Mouse (Mus musculus): ENCODE data around the gene H13.

H13 gene

GRCm38 (mm10) chr2:152669256-152669638 is at the start of gene H13:
TSS of gene H13 (plus strand) at chr2:152669461.
- DNase-seq, result peak; percentile 91

GRCm38 (mm10) chr2:152620367-152621134 is 48.7 kb upstream of the H13 start:
- no peak for DNase-seq

DNA sequence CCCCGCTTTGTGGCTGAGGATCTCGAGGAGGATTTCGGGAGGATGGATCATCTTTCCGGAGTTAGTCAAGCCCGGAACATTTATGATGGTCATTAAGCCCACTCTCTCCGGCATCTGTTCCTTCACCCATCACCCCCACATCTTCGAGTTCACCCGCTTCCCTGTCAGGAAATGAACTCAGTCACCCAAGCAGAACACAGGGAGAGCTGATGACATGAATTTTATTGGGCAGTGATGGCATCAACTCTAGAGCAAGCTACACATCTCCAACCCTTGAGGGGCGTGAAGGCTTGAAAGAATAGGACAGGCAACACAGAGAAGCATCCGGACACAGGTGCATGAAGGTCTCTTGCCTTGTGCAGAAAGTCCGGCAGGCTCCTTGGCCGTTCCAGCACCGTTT is 47.1 kb upstream of the H13 start:
- no peak for DNase-seq

- DNase-seq, result no peak
These were observed 46.3 kb upstream of the H13 start, which contains the start of gene Defb25 for GRCm38 (mm10) chr2:152622953-152623352. TSS of gene Defb25 (minus strand) at chr2:152623053.

- no peak for DNase-seq
These were observed 44.7 kb upstream of the H13 start for GRCm38 (mm10) chr2:152624566-152624965.

GRCm38 (mm10) chr2:152625256-152625655 is 44.0 kb upstream of the H13 start:
- no peak for DNase-seq

GRCm38 (mm10) chr2:152626774-152627591 is 42.3 kb upstream of the H13 start, which contains the start of gene Rem1:
TSS of gene Rem1 (plus strand) at chr2:152626951.
- peak; percentile 50 for DNase-seq

- DNase-seq, result no peak
These were observed 41.2 kb upstream of the H13 start for GRCm38 (mm10) chr2:152628066-152628465.

DNA sequence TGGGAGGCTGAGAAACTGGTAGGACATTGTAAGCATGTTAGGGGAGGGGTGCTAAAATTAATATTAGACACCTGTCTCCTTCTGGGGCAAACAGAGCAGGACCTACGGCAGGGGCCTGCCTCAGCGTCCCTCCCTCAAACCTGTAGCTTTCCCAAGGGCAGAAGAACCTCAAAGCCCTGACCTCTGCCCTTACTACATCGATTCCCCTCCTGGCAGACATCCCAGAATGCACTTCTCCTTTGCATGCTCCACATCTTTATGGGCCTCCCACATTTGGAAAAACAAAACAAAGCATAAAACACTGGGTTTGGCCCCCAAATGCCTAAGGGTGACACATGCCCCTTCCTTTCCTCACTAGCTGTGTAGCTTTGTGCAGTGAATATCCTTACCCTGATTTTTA is 40.0 kb upstream of the H13 start:
- no peak for DNase-seq

DNA sequence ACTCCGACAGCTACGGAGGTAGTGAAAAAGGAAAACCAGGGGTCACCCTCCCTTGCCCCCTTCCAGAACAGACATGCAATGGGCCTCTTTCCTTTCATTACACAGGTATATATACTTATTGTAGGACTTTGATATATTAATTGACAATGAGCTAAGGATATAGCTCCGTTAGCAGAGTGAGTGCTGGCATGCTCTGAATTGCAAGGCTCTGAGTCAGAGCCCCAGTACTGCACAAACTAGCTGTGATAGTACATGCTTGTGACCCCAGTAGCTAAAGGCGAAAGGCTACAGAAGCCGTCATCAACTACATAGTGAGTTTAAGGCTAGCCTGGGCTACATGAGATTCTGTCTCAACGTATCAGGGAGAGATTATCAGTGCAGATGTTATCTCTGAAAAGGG is 39.4 kb upstream of the H13 start:
- no peak for DNase-seq

- no peak for DNase-seq
These were observed 35.9 kb upstream of the H13 start for GRCm38 (mm10) chr2:152633334-152633733.

DNA sequence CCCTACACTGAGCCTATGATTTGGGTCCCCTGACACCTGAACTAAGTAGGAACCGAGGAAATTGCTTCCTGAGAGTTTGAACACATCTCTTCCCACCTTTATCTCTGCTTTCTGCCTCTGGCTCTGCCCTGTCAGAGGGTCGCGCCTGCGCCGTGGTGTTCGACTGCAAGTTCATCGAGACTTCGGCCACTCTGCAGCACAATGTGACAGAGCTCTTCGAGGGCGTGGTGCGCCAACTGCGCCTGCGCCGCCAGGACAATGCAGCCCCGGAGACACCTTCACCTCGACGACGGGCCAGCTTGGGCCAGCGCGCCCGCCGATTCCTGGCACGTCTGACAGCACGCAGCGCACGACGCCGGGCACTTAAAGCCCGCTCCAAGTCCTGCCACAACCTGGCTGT is 35.0 kb upstream of the H13 start:
- no peak for DNase-seq

DNA sequence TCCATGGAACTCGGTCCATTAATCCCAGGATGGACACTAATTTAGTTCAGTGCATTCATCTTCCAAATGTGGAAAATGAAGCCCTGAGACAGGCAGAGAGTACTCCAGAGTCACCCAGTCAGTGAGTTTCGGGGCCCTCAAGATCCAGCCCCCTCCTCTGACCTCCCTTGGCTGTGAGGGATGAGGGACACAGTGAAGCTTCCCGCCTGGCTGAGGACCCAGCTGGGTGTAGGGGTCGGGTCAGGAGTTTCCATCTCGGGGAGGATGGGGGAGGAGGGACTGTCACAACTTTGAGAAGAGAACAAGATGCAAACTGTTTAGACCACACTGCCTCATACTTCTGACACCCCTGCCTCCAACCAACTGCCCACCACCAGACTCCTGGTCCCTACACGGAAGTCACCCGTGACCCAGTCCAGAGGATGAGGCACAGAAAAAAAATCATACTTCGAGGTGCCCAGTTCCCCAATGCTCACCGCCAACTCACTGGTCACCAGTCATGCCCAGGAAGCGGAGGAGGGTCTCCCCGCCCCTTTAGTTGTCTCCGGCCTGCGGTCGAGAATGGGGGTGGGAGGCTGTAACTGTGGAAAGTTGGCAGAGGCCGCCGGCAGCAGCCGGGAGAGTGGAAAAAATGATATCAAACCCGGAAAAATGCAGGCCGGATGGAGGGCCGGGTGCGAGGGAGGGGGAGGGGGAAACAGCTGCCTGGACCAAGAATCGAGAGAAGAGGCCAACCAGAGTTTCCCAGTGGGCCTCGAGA is 32.8 kb upstream of the H13 start:
- DNase-seq, result peak; percentile 81

GRCm38 (mm10) chr2:152637006-152637322 is 32.3 kb upstream of the H13 start:
- no peak for DNase-seq

- no peak for DNase-seq
These were observed 31.9 kb upstream of the H13 start for GRCm38 (mm10) chr2:152637381-152637780.

DNA sequence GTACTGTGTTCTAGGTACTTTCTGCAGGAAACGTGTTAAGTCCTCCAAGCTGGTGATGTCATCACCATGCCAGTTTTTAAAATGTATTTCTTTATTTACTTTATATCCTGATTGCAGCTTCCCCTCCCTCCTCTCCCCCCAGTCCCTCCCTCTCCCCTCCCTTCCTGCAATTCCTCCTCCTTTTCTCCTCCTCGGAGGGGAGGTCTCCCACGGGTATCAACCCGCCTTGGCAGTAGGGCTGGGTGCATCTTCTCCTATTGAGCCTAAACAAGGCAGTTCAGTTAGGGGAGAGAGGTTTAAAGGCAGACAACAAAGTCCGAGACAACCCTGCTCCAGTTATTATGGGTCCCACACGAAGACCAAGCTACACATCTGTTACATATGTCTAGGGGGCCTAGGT is 30.4 kb upstream of the H13 start:
- DNase-seq, result no peak

DNA sequence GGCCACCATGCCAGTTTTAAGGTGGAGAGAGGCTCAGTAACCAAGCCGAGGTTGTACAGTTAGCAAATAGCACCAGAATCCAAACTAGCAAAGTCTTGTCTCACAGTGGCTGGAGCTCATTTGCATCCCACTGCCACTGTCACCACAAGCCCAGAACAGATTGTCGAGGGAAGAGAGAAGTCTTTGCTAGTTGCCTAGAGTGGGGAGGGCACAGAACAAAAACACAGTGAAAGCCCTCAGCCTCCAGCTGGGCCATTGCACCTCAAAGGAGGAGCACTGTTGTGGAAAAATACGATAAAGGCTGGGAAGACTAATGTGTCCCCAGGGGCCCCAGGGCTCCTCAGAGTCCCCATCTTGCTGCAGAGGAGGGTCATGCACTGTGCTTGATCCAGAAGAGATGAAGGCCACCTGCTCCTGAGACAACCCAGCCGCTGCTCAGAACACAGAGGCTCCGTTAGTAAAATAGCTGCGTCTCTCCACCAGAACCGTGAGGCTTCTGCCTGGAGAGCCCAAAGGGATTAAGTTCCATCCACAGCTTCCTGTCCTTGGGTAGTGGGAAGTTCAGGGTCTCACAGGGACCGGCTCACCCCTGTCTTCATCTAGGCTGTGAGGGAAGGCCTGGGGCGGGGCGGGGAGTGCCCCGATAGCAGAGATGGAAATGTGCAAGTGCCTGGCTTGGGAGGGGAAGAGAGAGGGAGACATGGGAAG is 29.7 kb upstream of the H13 start:
- DNase-seq, result no peak

- peak; percentile 85 for DNase-seq
These were observed 16.2 kb upstream of the H13 start for GRCm38 (mm10) chr2:152652901-152653620.

GRCm38 (mm10) chr2:152653874-152654715 is 15.2 kb upstream of the H13 start:
- DNase-seq, result peak; percentile 2

DNA sequence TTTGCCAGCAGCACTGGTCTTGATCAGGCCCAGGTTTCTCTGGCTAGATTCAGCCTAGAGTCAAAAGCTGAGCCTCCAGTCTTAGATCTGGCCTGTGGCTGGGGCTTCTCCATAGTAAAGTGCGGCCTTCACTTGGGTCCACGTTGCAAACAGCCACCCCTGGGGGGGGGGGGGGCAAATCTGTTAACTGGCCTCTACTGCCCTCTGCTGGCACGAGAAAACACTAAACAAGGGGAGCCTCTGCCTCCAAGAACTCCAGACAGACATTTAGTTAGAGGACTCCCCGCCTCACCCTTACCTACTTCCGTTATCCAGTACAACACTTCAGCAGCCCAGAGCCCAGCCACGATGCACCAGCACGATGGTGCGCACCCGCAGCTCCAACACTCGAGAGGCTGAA is 11.9 kb upstream of the H13 start:
- DNase-seq, result peak; percentile 68

DNA sequence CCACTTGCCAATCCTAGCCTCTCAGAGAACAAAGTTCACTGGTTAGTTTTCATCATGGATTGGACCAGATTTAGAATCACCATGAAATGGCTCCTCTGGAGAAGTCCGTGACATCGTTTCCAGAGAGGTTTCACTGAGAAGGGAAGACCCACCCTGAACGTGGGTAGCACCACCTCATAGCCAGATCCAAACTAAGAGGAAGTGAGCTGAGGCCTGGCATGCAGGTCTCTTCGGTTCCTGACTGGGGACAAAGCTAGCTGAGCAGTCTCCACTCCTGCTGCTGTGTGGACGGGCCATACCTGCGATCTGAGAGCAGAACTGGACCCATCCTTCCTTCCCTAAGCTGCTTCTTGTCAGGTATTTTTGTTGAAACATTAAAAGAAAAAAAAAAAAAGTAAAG is 8.1 kb upstream of the H13 start:
- no peak for DNase-seq
